Mouse (Mus musculus): ENCODE results near the gene Snupn.

GRCm38 (mm10) chr9:56915116-56915515, 35.6 kb upstream of the Snupn start:
- no peak for TF ChIP-seq CTCF (IDR thresholded peaks at IDR 0.05; ENCODE audit: borderline replicate concordance, extremely low read depth, insufficient read depth, insufficient read length)
- TF ChIP-seq POLR2A (IDR thresholded peaks at IDR 0.05; ENCODE audit: borderline replicate concordance, extremely low read depth, insufficient read depth, insufficient read length, poor library complexity, severe bottlenecking): no peak

Data from brain, embryonic 14.5 days (tissue).